8 mouse cellular contexts compared by ENCODE assay signal in the genomic region with DNA sequence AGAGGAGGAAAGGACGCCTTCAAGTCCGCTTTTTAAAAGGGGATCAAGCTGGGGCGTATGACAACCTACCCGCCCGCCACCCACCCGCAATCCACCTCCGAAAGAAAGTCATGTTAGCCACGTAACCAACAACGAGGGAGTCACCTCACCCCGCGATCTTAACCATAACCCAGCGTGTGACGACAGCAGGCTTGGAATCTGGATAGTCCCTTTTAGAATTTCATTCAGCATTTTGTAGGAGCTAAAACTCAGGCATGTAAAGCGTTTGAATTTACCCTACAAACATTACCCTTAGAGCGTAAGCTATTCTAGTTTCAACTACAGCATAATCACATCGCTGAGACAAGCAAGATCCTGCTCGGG. TPM values are rescaled to one million over a fixed set of nuclear protein-coding genes. Genes with fewer than 3 reads are reported as not detected.
DNase-seq lines count a peak whose midpoint lies in the region; ATAC-seq lines count a peak whose summit lies in the region.

No protein-coding gene starts in this region.

- peak overlapping the region; percentile 65 for H3K4me3 ChIP-seq in neural tube, embryonic 11.5 days (ENCODE audit: low read depth, low read length)
- H3K4me3 ChIP-seq in forebrain, embryonic 11.5 days (ENCODE audit: low read depth, low read length) = peak overlapping the region; percentile 70
- peak overlapping the region; percentile 77 for H3K4me3 ChIP-seq in limb, embryonic 13.5 days
- peak overlapping the region; percentile 62 for H3K4me3 ChIP-seq in stomach, embryonic 14.5 days (ENCODE audit: low read depth, low read length)

- peaks cover 2% of the 10 kb centered on the region; the same call in 1 of the 2 replicates for H3K4me1 ChIP-seq in neural tube, embryonic 11.5 days (ENCODE audit: control insufficient read depth, insufficient read depth, low read length)
- no peaks in the 10 kb centered on the region for H3K4me1 ChIP-seq in forebrain, embryonic 11.5 days (replicated peaks; ENCODE audit: control insufficient read depth, insufficient read depth, low read length)
- peaks cover 19% of the 10 kb centered on the region; the same call in 1 of the 2 replicates for H3K4me1 ChIP-seq in limb, embryonic 13.5 days
- 0 out of 2 replicates have a peak, but pooled peaks cover 7% of the 10 kb centered on the region for H3K4me1 ChIP-seq in stomach, embryonic 14.5 days (ENCODE audit: control insufficient read depth, insufficient read depth, low read length)

- no peak for DNase-seq in neural tube, embryonic 11.5 days (ENCODE audit: low spot score)
- no peak for DNase-seq in neural tube, embryonic 10.5 days (ENCODE audit: extremely low spot score, low spot score)
- DNase-seq in forebrain, embryonic 11.5 days (ENCODE audit: low spot score) = no peak
- no peak for DNase-seq in spleen, postnatal 4 days (ENCODE audit: low spot score in 2 of 2)
- DNase-seq in gastrocnemius, adult 18-20 months (ENCODE audit: low spot score) = no peak
- no peak for DNase-seq in lung, postnatal 14 days

- H3K4me2 ChIP-seq in neural tube, embryonic 11.5 days (ENCODE audit: low read depth) = peak overlapping the region; percentile 90
- peak overlapping the region; percentile 97 for H3K4me2 ChIP-seq in forebrain, embryonic 11.5 days (ENCODE audit: low read depth, low read length, severe bottlenecking)
- peak overlapping the region; percentile 86 for H3K4me2 ChIP-seq in limb, embryonic 13.5 days (replicated peaks)
- peak overlapping the region; percentile 82 for H3K4me2 ChIP-seq in stomach, embryonic 14.5 days (replicated peaks; ENCODE audit: low read depth, low read length)

- no peaks in the 10 kb centered on the region for H3K27me3 ChIP-seq in neural tube, embryonic 11.5 days (ENCODE audit: control insufficient read depth, insufficient read depth, low read length)
- no peaks in the 10 kb centered on the region for H3K27me3 ChIP-seq in forebrain, embryonic 11.5 days (ENCODE audit: control insufficient read depth, insufficient read depth, low read length)
- no peaks in the 10 kb centered on the region for H3K27me3 ChIP-seq in limb, embryonic 13.5 days
- no peaks in the 10 kb centered on the region for H3K27me3 ChIP-seq in stomach, embryonic 14.5 days (ENCODE audit: control insufficient read depth, insufficient read depth, low read length)

- peak overlapping the region; percentile 72 for H3K27ac ChIP-seq in neural tube, embryonic 11.5 days (ENCODE audit: low read depth, low read length)
- H3K27ac ChIP-seq in forebrain, embryonic 11.5 days (ENCODE audit: low read depth, low read length) = peak overlapping the region; percentile 66; the same call in 1 of the 2 replicates
- H3K27ac ChIP-seq in limb, embryonic 13.5 days = peak overlapping the region; percentile 79
- peak overlapping the region; percentile 86 for H3K27ac ChIP-seq in stomach, embryonic 14.5 days (ENCODE audit: low read length)

- no peaks in the 10 kb centered on the region for H3K9me3 ChIP-seq in neural tube, embryonic 11.5 days (ENCODE audit: control insufficient read depth, low read length)
- no peaks in the 10 kb centered on the region for H3K9me3 ChIP-seq in forebrain, embryonic 11.5 days (ENCODE audit: control insufficient read depth, low read length)
- H3K9me3 ChIP-seq in limb, embryonic 13.5 days = no peaks in the 10 kb centered on the region
- no peaks in the 10 kb centered on the region for H3K9me3 ChIP-seq in stomach, embryonic 14.5 days (ENCODE audit: control insufficient read depth, low read depth, low read length)

- no peaks in the 10 kb centered on the region for H3K36me3 ChIP-seq in neural tube, embryonic 11.5 days (ENCODE audit: control insufficient read depth, insufficient read depth, low read length)
- H3K36me3 ChIP-seq in forebrain, embryonic 11.5 days (ENCODE audit: control insufficient read depth, insufficient read depth, low read length) = no peaks in the 10 kb centered on the region
- peaks cover 3% of the 10 kb centered on the region; the same call in 1 of the 2 replicates for H3K36me3 ChIP-seq in limb, embryonic 13.5 days
- no peaks in the 10 kb centered on the region for H3K36me3 ChIP-seq in stomach, embryonic 14.5 days (ENCODE audit: control insufficient read depth, insufficient read depth, low read length)

- WGBS in neural tube, embryonic 11.5 days = 2% methylated on average over 17 of the region's 17 CpGs
- WGBS in forebrain, embryonic 11.5 days = under 1% methylated on average over 17 of the region's 17 CpGs
- under 1% methylated on average over 17 of the region's 17 CpGs for WGBS in limb, embryonic 13.5 days
- under 1% methylated on average over 17 of the region's 17 CpGs for WGBS in stomach, embryonic 14.5 days

- peak overlapping the region; percentile 75 for H3K9ac ChIP-seq in neural tube, embryonic 11.5 days (ENCODE audit: low read length)
- H3K9ac ChIP-seq in forebrain, embryonic 11.5 days (ENCODE audit: low read length) = peak overlapping the region; percentile 82
- H3K9ac ChIP-seq in limb, embryonic 13.5 days = peak overlapping the region; percentile 83
- H3K9ac ChIP-seq in stomach, embryonic 14.5 days (replicated peaks; ENCODE audit: low read depth, low read length) = peak overlapping the region; percentile 36

- ATAC-seq in neural tube, embryonic 11.5 days (ENCODE audit: insufficient read depth, low FRiP score, low TSS enrichment) = no peak; the same call in 1 of the 2 replicates
- ATAC-seq in forebrain, embryonic 11.5 days (replicated peaks; ENCODE audit: low FRiP score) = peak; percentile 58; the same call in 1 of the 2 replicates
- ATAC-seq in limb, embryonic 13.5 days (ENCODE audit: low FRiP score, low read depth) = peak; percentile 54
- ATAC-seq in stomach, embryonic 14.5 days (ENCODE audit: insufficient number of reproducible peaks, insufficient read depth, low FRiP score, low read depth) = peak; percentile 24; the same call in 1 of the 2 replicates

RNA-seq across cellular contexts. Expression of a gene that starts 0.5 kb away (rescaled TPM):
- 19.3 and 20.7 TPM in 2 replicates for polyA plus RNA-seq in neural tube, embryonic 11.5 days (2014; fragmentation: Nextera tagmentation; extraction: Ambion mirVana)
- 21.7 and 22.8 TPM in 2 replicates for polyA plus RNA-seq in forebrain, embryonic 11.5 days (2014; fragmentation: Nextera tagmentation; extraction: Ambion mirVana)
- 21.9 and 22.8 TPM in 2 replicates for polyA plus RNA-seq in limb, embryonic 13.5 days (2015; fragmentation: Nextera tagmentation; extraction: Ambion mirVana)
- polyA plus RNA-seq in stomach, embryonic 14.5 days (2014; fragmentation: Nextera tagmentation; extraction: Ambion mirVana) = 26.1 and 31.3 TPM in 2 replicates
- total RNA-seq in gastrocnemius, adult 18-20 months (2021) = 10 to 100 TPM; 12.8 to 13.6 TPM

RNA-seq across cellular contexts. Expression of a gene that starts 17.2 kb away (rescaled TPM):
- 0.46 TPM in 1 of 2 replicates, not detected in the other for polyA plus RNA-seq in neural tube, embryonic 11.5 days (2014; fragmentation: Nextera tagmentation; extraction: Ambion mirVana)
- 0.41 and 0.75 TPM in 2 replicates for polyA plus RNA-seq in forebrain, embryonic 11.5 days (2014; fragmentation: Nextera tagmentation; extraction: Ambion mirVana)
- polyA plus RNA-seq in limb, embryonic 13.5 days (2015; fragmentation: Nextera tagmentation; extraction: Ambion mirVana) = 0.41 and 0.94 TPM in 2 replicates
- 0.59 and 0.73 TPM in 2 replicates for polyA plus RNA-seq in stomach, embryonic 14.5 days (2014; fragmentation: Nextera tagmentation; extraction: Ambion mirVana)
- total RNA-seq in gastrocnemius, adult 18-20 months (2021) = not detected

RNA-seq across cellular contexts. Expression of a gene that starts 43.2 kb away (rescaled TPM):
- polyA plus RNA-seq in neural tube, embryonic 11.5 days (2014; fragmentation: Nextera tagmentation; extraction: Ambion mirVana) = 124 and 132 TPM in 2 replicates
- polyA plus RNA-seq in forebrain, embryonic 11.5 days (2014; fragmentation: Nextera tagmentation; extraction: Ambion mirVana) = 141 and 148 TPM in 2 replicates
- 114 TPM in 2 replicates for polyA plus RNA-seq in limb, embryonic 13.5 days (2015; fragmentation: Nextera tagmentation; extraction: Ambion mirVana)
- 123 and 135 TPM in 2 replicates for polyA plus RNA-seq in stomach, embryonic 14.5 days (2014; fragmentation: Nextera tagmentation; extraction: Ambion mirVana)
- total RNA-seq in gastrocnemius, adult 18-20 months (2021) = 10 to 100 TPM; 51.4 to 68.7 TPM
